Mouse (Mus musculus): ENCODE data around the gene Aif1l. TPM values are rescaled to one million over a fixed set of nuclear protein-coding genes. Genes with fewer than 3 reads are reported as not detected.

The Aif1l gene
- polyA plus RNA-seq, 1 experiment from 2014 or later: 15.6 TPM

- no peaks in the 10 kb centered on the region for H3K27me3 ChIP-seq (replicated peaks; ENCODE audit: control insufficient read depth, insufficient read depth, low read length)
- H3K4me2 ChIP-seq: no peak overlapping the region
- no peaks in the 10 kb centered on the region for H3K36me3 ChIP-seq (ENCODE audit: control insufficient read depth, insufficient read depth, low read length)
- DNase-seq (ENCODE audit: low spot score) (no peak), ATAC-seq (replicated peaks; ENCODE audit: low FRiP score) (no peak)
- no peaks in the 10 kb centered on the region for H3K9me3 ChIP-seq (ENCODE audit: control insufficient read depth, low read length)
- H3K4me1 ChIP-seq (replicated peaks; ENCODE audit: control insufficient read depth, insufficient read depth, low read length): no peaks in the 10 kb centered on the region; the same call in 1 of the 2 replicates
- H3K9ac ChIP-seq (ENCODE audit: low read depth, low read length): no peak overlapping the region
- no peak overlapping the region for H3K27ac ChIP-seq (ENCODE audit: low read depth, low read length)
- H3K4me3 ChIP-seq (ENCODE audit: low read depth, low read length): no peak overlapping the region
- WGBS: 83% methylated on average over 1 of the region's 1 CpGs
Observed at GRCm38 (mm10) chr2:31938298-31938697, 11.6 kb upstream of the Aif1l start.

GRCm38 (mm10) chr2:31943011-31943410 lies 6.9 kb upstream of the Aif1l start:
- ATAC-seq (replicated peaks; ENCODE audit: low FRiP score) (no peak), DNase-seq (ENCODE audit: low spot score) (no peak)
- no peaks in the 10 kb centered on the region for H3K9me3 ChIP-seq (ENCODE audit: control insufficient read depth, low read length)
- H3K9ac ChIP-seq (ENCODE audit: low read depth, low read length): no peak overlapping the region
- no peaks in the 10 kb centered on the region for H3K27me3 ChIP-seq (replicated peaks; ENCODE audit: control insufficient read depth, insufficient read depth, low read length)
- H3K4me1 ChIP-seq (replicated peaks; ENCODE audit: control insufficient read depth, insufficient read depth, low read length): no peaks in the 10 kb centered on the region
- H3K4me3 ChIP-seq (ENCODE audit: low read depth, low read length): no peak overlapping the region
- no peaks in the 10 kb centered on the region for H3K36me3 ChIP-seq (ENCODE audit: control insufficient read depth, insufficient read depth, low read length)
- no peak overlapping the region for H3K4me2 ChIP-seq
- H3K27ac ChIP-seq (ENCODE audit: low read depth, low read length): no peak overlapping the region
- 57% methylated on average over 4 of the region's 4 CpGs for WGBS

- DNase-seq (ENCODE audit: low spot score): no peak
- Histone ChIP-seq H3K4me3 (ENCODE audit: low read depth, low read length) (no peak overlapping the region), H3K9me3 (ENCODE audit: control insufficient read depth, low read length) (no peaks in the 10 kb centered on the region), H3K27ac (ENCODE audit: low read depth, low read length) (no peak overlapping the region), H3K4me2 (no peak overlapping the region), H3K9ac (ENCODE audit: low read depth, low read length) (no peak overlapping the region), H3K4me1 (replicated peaks; ENCODE audit: control insufficient read depth, insufficient read depth, low read length) (no peaks in the 10 kb centered on the region; the same call in 1 of the 2 replicates), H3K27me3 (replicated peaks; ENCODE audit: control insufficient read depth, insufficient read depth, low read length) (peaks cover 20% of the 10 kb centered on the region), H3K36me3 (ENCODE audit: control insufficient read depth, insufficient read depth, low read length) (no peaks in the 10 kb centered on the region)
- no peak for ATAC-seq (replicated peaks; ENCODE audit: low FRiP score)
- WGBS: 67% methylated on average over 2 of the region's 2 CpGs
Observed at GRCm38 (mm10) chr2:31945580-31945979, 4.4 kb upstream of the Aif1l start.

GRCm38 (mm10) chr2:31948392-31948791 lies 1.5 kb upstream of the Aif1l start:
- no peaks in the 10 kb centered on the region; the same call in 1 of the 2 replicates for H3K4me1 ChIP-seq (replicated peaks; ENCODE audit: control insufficient read depth, insufficient read depth, low read length)
- no peaks in the 10 kb centered on the region for H3K9me3 ChIP-seq (ENCODE audit: control insufficient read depth, low read length)
- WGBS: 73% methylated on average over 6 of the region's 6 CpGs
- no peak overlapping the region for H3K27ac ChIP-seq (ENCODE audit: low read depth, low read length)
- peaks cover 36% of the 10 kb centered on the region for H3K27me3 ChIP-seq (replicated peaks; ENCODE audit: control insufficient read depth, insufficient read depth, low read length)
- H3K4me2 ChIP-seq: no peak overlapping the region
- ATAC-seq (replicated peaks; ENCODE audit: low FRiP score): no peak
- H3K9ac ChIP-seq (ENCODE audit: low read depth, low read length): no peak overlapping the region
- DNase-seq (ENCODE audit: low spot score): no peak
- no peaks in the 10 kb centered on the region for H3K36me3 ChIP-seq (ENCODE audit: control insufficient read depth, insufficient read depth, low read length)
- no peak overlapping the region for H3K4me3 ChIP-seq (ENCODE audit: low read depth, low read length)

GRCm38 (mm10) chr2:31948801-31949200 lies 1.1 kb upstream of the Aif1l start:
- DNase-seq (ENCODE audit: low spot score) (no peak), ATAC-seq (replicated peaks; ENCODE audit: low FRiP score) (no peak)
- no peak overlapping the region for H3K9ac ChIP-seq (ENCODE audit: low read depth, low read length)
- H3K27me3 ChIP-seq (replicated peaks; ENCODE audit: control insufficient read depth, insufficient read depth, low read length): peaks cover 36% of the 10 kb centered on the region
- no peak overlapping the region for H3K4me2 ChIP-seq
- H3K9me3 ChIP-seq (ENCODE audit: control insufficient read depth, low read length): no peaks in the 10 kb centered on the region
- no peak overlapping the region for H3K4me3 ChIP-seq (ENCODE audit: low read depth, low read length)
- H3K4me1 ChIP-seq (replicated peaks; ENCODE audit: control insufficient read depth, insufficient read depth, low read length): no peaks in the 10 kb centered on the region; the same call in 1 of the 2 replicates
- 65% methylated on average over 6 of the region's 6 CpGs for WGBS
- no peaks in the 10 kb centered on the region for H3K36me3 ChIP-seq (ENCODE audit: control insufficient read depth, insufficient read depth, low read length)
- H3K27ac ChIP-seq (ENCODE audit: low read depth, low read length): no peak overlapping the region

GRCm38 (mm10) chr2:31950966-31951365 lies 1.0 kb downstream of the Aif1l start:
- Histone ChIP-seq H3K9me3 (ENCODE audit: control insufficient read depth, low read length) (no peaks in the 10 kb centered on the region), H3K9ac (ENCODE audit: low read depth, low read length) (peak overlapping the region; percentile 56; the same call in 1 of the 2 replicates), H3K27ac (ENCODE audit: low read depth, low read length) (no peak overlapping the region), H3K27me3 (replicated peaks; ENCODE audit: control insufficient read depth, insufficient read depth, low read length) (peaks cover 36% of the 10 kb centered on the region), H3K4me1 (replicated peaks; ENCODE audit: control insufficient read depth, insufficient read depth, low read length) (no peaks in the 10 kb centered on the region; the same call in 1 of the 2 replicates), H3K4me2 (peak overlapping the region; percentile 88), H3K4me3 (ENCODE audit: low read depth, low read length) (peak overlapping the region; percentile 62), H3K36me3 (ENCODE audit: control insufficient read depth, insufficient read depth, low read length) (no peaks in the 10 kb centered on the region)
- no peak for DNase-seq (ENCODE audit: low spot score)
- WGBS: 29% methylated on average over 9 of the region's 9 CpGs
- ATAC-seq (replicated peaks; ENCODE audit: low FRiP score): no peak

- Histone ChIP-seq H3K4me2 (no peak overlapping the region), H3K9ac (ENCODE audit: low read depth, low read length) (no peak overlapping the region), H3K9me3 (ENCODE audit: control insufficient read depth, low read length) (no peaks in the 10 kb centered on the region), H3K4me1 (replicated peaks; ENCODE audit: control insufficient read depth, insufficient read depth, low read length) (no peaks in the 10 kb centered on the region; the same call in 1 of the 2 replicates), H3K27ac (ENCODE audit: low read depth, low read length) (no peak overlapping the region), H3K4me3 (ENCODE audit: low read depth, low read length) (no peak overlapping the region), H3K36me3 (ENCODE audit: control insufficient read depth, insufficient read depth, low read length) (no peaks in the 10 kb centered on the region), H3K27me3 (replicated peaks; ENCODE audit: control insufficient read depth, insufficient read depth, low read length) (peaks cover 36% of the 10 kb centered on the region)
- no peak for DNase-seq (ENCODE audit: low spot score)
- 86% methylated on average over 10 of the region's 10 CpGs for WGBS
- ATAC-seq (replicated peaks; ENCODE audit: low FRiP score): no peak
Observed at GRCm38 (mm10) chr2:31952236-31952635, 2.3 kb downstream of the Aif1l start.

GRCm38 (mm10) chr2:31952725-31953124 lies 2.8 kb downstream of the Aif1l start:
- Histone ChIP-seq H3K9ac (ENCODE audit: low read depth, low read length) (no peak overlapping the region), H3K9me3 (ENCODE audit: control insufficient read depth, low read length) (no peaks in the 10 kb centered on the region), H3K27me3 (replicated peaks; ENCODE audit: control insufficient read depth, insufficient read depth, low read length) (peaks cover 36% of the 10 kb centered on the region), H3K27ac (ENCODE audit: low read depth, low read length) (no peak overlapping the region), H3K4me2 (no peak overlapping the region), H3K4me1 (replicated peaks; ENCODE audit: control insufficient read depth, insufficient read depth, low read length) (no peaks in the 10 kb centered on the region; the same call in 1 of the 2 replicates), H3K36me3 (ENCODE audit: control insufficient read depth, insufficient read depth, low read length) (no peaks in the 10 kb centered on the region), H3K4me3 (ENCODE audit: low read depth, low read length) (no peak overlapping the region)
- ATAC-seq (replicated peaks; ENCODE audit: low FRiP score): no peak
- 75% methylated on average over 3 of the region's 3 CpGs for WGBS
- no peak for DNase-seq (ENCODE audit: low spot score)

GRCm38 (mm10) chr2:31953687-31954086 lies 3.7 kb downstream of the Aif1l start:
- Histone ChIP-seq H3K4me1 (replicated peaks; ENCODE audit: control insufficient read depth, insufficient read depth, low read length) (no peaks in the 10 kb centered on the region; the same call in 1 of the 2 replicates), H3K27me3 (replicated peaks; ENCODE audit: control insufficient read depth, insufficient read depth, low read length) (peaks cover 35% of the 10 kb centered on the region), H3K36me3 (ENCODE audit: control insufficient read depth, insufficient read depth, low read length) (no peaks in the 10 kb centered on the region), H3K27ac (ENCODE audit: low read depth, low read length) (no peak overlapping the region), H3K4me2 (no peak overlapping the region), H3K9ac (ENCODE audit: low read depth, low read length) (no peak overlapping the region), H3K9me3 (ENCODE audit: control insufficient read depth, low read length) (no peaks in the 10 kb centered on the region), H3K4me3 (ENCODE audit: low read depth, low read length) (no peak overlapping the region)
- DNase-seq (ENCODE audit: low spot score) (no peak), ATAC-seq (replicated peaks; ENCODE audit: low FRiP score) (no peak)
- 63% methylated on average over 8 of the region's 8 CpGs for WGBS
